Comparison of ENCODE assay signal across 8 mouse cellular contexts in genomic region chr5:27737168-27737567, GRCm38 (mm10). TPM values are rescaled to one million over a fixed set of nuclear protein-coding genes. Genes with fewer than 3 reads are reported as not detected.
DNase-seq lines count a peak whose midpoint lies in the region; ATAC-seq and TF ChIP-seq lines count a peak whose summit lies in the region.

No protein-coding gene starts in this region.

- H3K4me1 ChIP-seq in lung, postnatal 0 days (ENCODE audit: insufficient read depth, low read depth, low read length) = no peaks in the 10 kb centered on the region

- H3K4me2 ChIP-seq in lung, postnatal 0 days (replicated peaks; ENCODE audit: low read depth, low read length) = no peak overlapping the region

- no peaks in the 10 kb centered on the region for H3K9me3 ChIP-seq in lung, postnatal 0 days (ENCODE audit: low read length)

- H3K27ac ChIP-seq in lung, postnatal 0 days (ENCODE audit: low read length) = no peak overlapping the region

- TF ChIP-seq EP300 in lung, postnatal 0 days (IDR thresholded peaks at IDR 0.05) = no peak

- peak; percentile 49 to 56 for DNase-seq in left cerebral cortex, postnatal 14 days (ENCODE audit: low spot score in 2 of 2)
- DNase-seq in left cerebral cortex, postnatal 36 days (ENCODE audit: low spot score in 2 of 2) = no peak
- peak; percentile 67 for DNase-seq in adipocyte (ENCODE audit: low spot score)
- DNase-seq in fibroblast of lung, adult 2 months (ENCODE audit: low read depth) = peak; percentile 24
- DNase-seq in kidney, adult 9 months = peak; percentile 33
- peak; percentile 68 for DNase-seq in lung, postnatal 0 days (ENCODE audit: low spot score)
- DNase-seq in retina, postnatal 1 day = peak; percentile 60
- DNase-seq in layer of hippocampus, adult 8-10 months (ENCODE audit: low spot score in 2 of 2) = no peak

- peaks cover under 1% of the 10 kb centered on the region; the same call in 1 of the 2 replicates for H3K36me3 ChIP-seq in lung, postnatal 0 days (ENCODE audit: insufficient read depth, low read length)

- no peak overlapping the region for H3K4me3 ChIP-seq in lung, postnatal 0 days (ENCODE audit: low read depth, low read length)

- H3K9ac ChIP-seq in lung, postnatal 0 days (replicated peaks; ENCODE audit: low read depth) = no peak overlapping the region

- 4% methylated on average over 3 of the region's 3 CpGs for WGBS in lung, postnatal 0 days

- peak; percentile 73 for TF ChIP-seq CTCF in lung, postnatal 0 days (IDR thresholded peaks at IDR 0.05)

- H3K27me3 ChIP-seq in lung, postnatal 0 days (replicated peaks; ENCODE audit: insufficient read depth, low read length) = no peaks in the 10 kb centered on the region

- ATAC-seq in lung, postnatal 0 days = peak; percentile 65

- intact Hi-C loops in left cerebral cortex, postnatal 14 days (cut with DNase I) = loop anchor here (10.0 kb wide), 1 partner anchor 348 kb away; no protein-coding TSS in a partner anchor
- intact Hi-C loops in left cerebral cortex, postnatal 36 days (cut with DNase I) = no loop called here

RNA-seq across cellular contexts. Expression of gene Paxip1, which starts 54.3 kb away (rescaled TPM):
- total RNA-seq in left cerebral cortex, postnatal 14 days (2021) = 10 to 100 TPM; 43.4 to 46.6 TPM
- 10 to 100 TPM; 44.1 to 46.3 TPM for total RNA-seq in left cerebral cortex, postnatal 36 days (2021)
- polyA plus RNA-seq in lung, postnatal 0 days (2015; fragmentation: Nextera tagmentation; extraction: Ambion mirVana) = 10.2 and 10.7 TPM in 2 replicates
- 10 to 100 TPM; 43.9 to 48.1 (median 46.5) TPM for total RNA-seq in layer of hippocampus, adult 8-10 months (2022)

Comparison
In these comparisons a context has a peak if more than half of its experiments do, and no peak if none do; other contexts are left out.
1. DNase-seq: peak in left cerebral cortex, postnatal 14 days (2 of 2), adipocyte (single experiment), fibroblast of lung, adult 2 months (single experiment), kidney, adult 9 months (single experiment), lung, postnatal 0 days (single experiment) and retina, postnatal 1 day (single experiment); none in left cerebral cortex, postnatal 36 days (0 of 2) and layer of hippocampus, adult 8-10 months (0 of 2).